Mouse (Mus musculus) lung, postnatal 4 days (tissue): Measurements from ENCODE around the gene Sgsm1.
A peak's percentile ranks its signal among the peaks of the same experiment; 100 is the strongest.

Source experiments
- DNase-seq, 2 experiments: peaks; one replicate each; pipeline ENCODE4 v3.0.0; 2021

Sgsm1 gene

DNA sequence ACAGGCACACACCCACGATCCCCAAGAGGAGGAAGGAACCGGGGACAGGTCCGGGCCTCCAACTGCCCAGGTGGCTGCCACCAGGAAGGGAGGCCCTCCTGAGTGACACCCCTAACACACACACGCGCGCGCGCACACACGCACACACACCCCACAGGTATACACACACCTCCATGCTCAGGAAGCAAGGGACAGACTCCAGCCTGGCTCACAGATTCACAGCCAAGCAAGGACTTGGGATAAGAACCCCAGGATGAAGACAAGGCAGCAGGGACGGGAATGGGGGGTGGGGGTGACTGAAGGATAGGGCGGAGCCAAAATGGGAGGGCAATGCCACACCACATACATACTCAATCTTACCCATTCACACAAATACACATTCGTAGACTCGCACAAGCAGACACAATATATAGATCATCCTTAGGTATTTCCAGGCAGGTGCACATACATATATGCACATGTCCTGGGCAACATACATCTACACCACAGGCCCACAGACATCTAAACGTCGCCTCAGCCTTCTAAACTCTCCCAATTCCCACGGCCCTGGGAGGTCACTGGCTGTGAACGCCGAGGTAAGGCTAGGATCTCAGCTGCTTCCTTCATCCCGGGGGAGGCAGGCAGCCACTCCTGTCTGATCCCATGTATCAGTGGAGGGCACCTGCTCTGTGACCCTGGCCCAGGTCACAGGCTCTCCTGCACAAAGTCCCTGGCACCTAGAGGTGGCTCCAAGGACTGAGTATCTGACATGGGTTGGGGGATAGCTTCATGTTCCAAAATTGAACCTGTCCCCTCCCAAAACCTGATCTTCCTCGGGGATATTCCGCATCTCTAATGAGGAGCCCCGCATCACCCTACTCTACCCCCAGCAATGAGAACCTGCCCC is 852 bp downstream of the Sgsm1 start:
- DNase-seq, result peak in 1 of 2 experiments; percentile 19

DNA sequence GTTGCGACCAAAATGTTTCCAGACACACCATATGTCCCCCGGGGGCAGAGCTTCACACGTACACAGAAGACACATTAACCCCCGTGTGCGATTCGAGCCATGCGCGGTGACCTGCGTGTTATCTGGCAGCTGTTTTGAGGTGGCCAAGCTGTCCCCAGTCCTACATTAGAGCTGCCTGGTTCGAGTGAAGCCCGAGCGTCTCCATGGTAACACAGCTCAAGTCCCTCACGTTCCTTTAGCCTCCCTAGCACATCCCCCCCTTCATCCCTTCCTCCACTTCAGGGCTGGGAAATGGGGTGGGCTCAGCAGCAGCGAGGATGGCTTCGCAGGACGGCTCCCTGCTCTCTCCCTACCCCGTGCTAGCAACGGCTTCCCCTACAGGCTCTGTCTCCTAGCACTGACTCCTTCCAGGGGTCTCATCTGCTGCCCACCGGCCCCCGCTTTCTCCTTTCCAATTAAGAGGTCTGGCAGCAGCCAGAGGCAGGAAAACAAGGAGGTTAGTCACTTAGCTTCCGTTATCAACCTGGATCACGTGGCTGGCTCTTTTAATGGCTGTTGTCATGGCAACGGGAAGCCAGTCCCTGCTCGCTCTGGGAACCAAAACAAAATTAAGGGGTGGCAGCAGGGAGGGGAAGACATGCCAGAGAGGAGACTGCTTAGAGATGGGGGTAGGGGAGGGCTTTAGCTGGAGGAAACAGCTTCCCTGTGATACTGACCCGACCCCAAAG is 3.7 kb downstream of the Sgsm1 start:
- peak in 1 of 2 experiments; percentile 24 for DNase-seq

DNA sequence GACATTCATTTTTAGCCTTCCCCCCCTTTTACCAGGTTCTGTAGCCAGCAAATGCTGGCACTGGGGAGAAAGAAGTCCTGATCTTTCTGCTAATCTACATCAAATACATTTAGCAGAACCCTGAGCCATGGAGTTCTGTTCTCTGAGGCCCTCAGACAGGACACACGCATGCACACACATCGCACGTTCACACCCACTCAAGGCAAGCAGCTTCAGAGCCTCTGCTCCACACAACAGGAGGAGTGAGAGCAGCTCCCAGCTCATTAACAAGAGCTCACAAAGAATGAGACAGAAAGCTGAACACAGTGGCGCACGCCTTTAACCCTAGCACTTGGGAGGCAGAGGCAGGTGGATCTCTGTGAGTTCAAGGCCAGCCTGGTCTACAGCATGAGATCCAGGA is 6.1 kb downstream of the Sgsm1 start:
- no peak for DNase-seq

DNA sequence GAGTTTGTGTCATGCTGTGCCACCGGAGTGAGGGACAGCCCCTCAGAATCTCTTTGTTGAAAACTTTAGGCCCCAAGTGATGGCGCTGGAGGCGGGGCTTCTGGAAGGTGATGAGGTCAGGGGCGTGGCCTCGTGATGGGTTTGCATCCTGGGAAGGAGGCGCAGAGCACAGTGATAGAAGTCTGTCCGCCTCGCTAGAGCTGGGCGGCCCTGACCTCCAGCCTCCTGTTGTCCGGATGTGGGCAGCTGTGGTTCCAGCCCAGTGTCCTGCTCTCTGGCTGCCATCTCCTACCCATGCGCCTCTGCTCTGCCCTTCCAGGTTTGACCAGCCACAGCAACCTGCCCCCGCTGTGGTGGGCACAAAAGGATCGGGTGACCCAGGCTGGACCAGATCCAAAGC is 8.7 kb downstream of the Sgsm1 start:
- no peak for DNase-seq

DNA sequence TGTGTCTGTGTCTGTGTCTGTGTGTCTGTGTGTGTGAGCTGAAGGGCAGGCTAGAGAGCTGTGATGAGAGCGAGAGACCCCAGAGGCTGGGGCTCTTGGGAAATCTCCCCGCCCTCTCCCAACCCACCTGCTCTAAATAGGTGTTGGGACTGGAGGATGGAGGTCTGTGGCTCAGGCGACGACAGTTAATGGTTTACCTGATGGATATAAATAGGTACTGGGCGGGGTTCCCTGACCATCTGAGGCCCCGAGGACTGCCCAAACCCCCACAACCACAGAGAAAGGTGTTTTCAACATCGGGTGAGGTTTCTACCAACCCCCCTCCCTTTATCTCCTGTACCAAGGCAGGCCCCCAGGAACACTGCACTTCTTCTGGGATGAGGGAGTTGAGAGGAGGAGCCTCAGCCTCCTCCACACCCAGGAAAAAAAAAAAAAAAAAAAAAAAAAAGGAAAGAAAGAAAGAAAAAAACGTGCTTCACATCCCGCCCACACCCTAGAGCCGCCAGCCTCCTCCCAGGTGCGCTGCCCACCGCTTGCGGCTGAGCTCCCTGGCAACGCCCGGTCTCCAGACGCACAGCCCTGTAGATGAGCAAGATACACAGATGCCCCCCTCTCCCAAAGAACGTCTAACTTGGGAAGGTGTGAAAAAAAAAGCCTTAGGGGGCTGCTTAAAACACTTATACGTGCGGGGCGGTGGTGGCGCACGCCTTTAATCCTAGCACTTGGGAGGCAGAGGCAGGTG is 10.3 kb downstream of the Sgsm1 start:
- DNase-seq, result no peak

DNA sequence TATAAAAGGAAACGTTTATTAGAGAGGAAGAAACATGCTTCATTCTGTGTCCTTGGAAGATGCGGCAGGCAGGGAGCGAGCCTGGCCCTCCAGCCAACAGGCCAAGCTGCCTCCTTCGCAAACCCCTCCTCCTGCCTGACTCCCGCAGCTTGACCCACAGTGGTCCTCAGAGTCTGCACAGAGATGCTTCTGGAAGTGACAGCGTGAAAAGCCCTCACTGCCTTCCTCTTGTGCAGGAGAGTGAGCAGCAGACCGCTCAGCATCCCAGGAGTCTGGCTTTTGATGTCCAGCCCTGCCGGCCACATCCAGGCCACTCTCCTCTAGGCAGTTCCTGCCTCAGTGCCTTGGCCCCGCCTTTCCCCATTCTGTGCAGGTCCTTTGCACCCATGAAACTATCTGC is 11.2 kb downstream of the Sgsm1 start:
- no peak for DNase-seq

DNA sequence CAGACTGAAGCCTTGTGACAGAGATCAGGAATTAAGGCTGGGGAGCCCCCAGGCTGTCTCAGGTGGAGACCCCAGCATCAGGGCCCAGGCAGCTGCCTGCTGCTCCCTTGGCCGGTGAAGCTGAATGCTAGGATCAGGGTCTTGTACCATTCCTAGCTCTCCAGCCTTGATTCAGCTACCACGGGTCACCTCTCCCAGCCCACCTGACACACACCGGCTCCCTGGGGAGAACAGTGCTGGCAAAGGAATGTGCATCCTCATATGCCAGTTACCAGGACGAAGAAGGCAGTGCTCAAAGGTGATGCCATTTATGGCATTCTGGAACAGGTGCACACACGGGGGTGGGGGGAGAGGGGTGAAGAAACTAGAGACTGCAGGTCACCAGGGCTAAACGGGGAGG is 11.8 kb downstream of the Sgsm1 start:
- DNase-seq, result no peak

DNA sequence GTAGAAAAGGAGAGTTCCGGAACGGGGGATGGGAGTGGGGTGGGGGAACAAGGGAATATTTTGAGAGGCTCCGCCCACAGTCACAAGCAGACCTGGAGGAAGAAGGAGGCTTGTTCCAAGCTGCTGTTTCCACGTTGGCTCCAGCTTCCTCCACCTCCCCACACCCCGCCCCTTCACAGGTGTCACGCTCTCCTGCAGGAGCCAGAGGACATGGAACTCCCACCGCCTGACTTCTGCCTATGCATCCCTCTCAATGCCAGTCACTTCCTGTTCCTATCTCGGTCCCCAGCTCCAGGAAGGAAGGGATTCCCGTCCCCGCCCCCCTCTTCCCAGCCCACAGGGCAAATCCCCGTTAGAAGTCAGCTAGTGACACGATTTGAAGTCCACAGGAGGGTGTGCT is 12.5 kb downstream of the Sgsm1 start:
- peak in 1 of 2 experiments; percentile 44 for DNase-seq

DNA sequence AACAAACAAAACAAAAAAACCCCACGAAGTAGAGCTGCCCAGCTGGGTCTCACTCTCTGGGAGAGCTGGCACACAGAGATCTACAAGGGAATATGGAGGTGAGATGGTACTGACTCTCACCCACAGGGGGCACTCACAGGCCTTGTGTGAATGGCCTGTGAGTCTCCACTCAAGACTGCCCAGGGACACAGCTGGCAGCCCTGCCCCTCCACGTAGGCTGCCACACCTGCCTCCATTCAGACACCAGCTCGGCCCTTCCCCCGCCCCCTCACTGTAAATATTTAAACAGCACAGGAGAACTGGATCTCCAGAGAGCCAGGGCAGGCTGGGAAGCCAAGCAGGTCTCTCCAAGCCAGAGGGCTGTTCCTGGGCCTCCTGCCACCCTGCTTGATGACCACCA is 14.8 kb downstream of the Sgsm1 start:
- peak; percentile 78 to 89 for DNase-seq

DNA sequence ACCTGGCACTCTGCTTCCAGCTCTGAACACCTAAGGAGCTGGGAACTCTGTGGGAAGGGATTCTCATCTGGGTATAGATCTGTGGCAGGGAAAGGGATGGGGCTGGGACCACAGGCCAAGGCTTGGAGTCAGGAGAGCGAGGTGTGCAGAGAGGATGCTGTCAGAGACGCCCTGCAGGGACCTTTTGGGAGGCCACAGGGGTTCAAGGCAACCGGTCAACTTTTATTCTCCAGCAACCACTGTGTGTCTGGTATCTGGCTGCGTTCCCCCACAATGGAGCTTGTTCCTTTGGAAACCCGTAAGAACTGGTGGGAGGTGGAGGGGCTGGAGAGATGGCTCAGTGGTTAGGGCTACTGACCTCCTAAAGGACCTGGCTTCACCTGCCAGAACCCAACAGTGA is 16.0 kb downstream of the Sgsm1 start:
- DNase-seq, result no peak

DNA sequence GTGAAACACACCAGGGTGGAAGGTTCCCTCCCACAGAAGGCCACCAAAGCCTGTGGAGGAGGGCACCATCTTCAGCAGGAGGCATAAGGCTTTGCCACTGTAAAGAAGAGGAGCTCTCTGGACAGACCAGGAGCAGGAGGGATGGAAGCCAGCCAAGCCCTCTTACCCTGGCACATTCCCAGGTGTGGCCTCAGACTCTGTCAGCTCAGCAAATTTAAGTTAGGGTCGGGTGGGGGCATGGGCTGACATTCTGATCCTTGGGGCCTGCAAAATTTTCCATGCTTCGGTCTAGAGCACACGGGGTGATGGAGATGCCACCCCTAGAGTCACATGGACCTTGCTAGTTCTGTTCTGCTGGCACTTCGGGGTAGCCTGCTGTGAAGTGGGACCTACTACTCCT is 17.1 kb downstream of the Sgsm1 start:
- DNase-seq, result no peak

DNA sequence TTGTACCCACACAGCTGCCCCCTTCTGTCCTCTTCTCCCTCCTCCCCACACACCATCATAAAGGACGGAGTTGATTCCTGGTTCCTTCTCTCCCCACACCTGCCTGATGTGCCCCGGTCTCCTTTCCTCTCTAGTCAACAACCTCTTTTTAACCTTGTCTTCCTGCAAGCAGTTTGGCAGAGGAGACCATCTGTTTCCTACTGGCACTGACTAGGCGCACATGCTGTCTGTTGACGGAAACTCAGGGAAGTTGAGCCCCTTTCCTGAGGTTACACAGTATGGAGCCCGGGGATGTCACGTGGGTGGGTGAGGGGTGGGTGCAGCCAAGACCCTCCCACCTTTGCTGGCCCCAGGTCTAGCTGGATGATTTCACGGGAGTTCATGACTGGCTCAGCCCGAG is 17.8 kb downstream of the Sgsm1 start:
- no peak for DNase-seq

DNA sequence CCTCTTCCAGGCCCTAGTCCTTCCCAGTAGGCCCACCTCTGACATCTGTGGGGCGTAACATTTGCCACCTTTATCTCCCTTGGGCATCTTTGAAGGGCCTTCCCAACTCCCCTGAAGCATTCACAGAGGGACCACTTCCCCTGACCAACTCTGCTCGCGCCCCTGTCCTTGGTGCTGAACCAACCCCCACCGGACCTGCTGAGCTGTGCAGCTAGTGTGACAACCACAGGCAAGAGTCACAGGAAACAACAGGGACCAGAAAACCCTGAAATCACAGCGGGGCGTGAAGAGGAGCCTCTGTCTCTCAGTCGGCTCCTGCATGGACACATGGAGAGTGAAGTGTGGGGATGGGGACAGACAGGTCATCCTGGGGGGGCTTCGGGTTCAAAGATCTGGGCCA is 18.4 kb downstream of the Sgsm1 start:
- DNase-seq, result peak in 1 of 2 experiments; percentile 37

DNA sequence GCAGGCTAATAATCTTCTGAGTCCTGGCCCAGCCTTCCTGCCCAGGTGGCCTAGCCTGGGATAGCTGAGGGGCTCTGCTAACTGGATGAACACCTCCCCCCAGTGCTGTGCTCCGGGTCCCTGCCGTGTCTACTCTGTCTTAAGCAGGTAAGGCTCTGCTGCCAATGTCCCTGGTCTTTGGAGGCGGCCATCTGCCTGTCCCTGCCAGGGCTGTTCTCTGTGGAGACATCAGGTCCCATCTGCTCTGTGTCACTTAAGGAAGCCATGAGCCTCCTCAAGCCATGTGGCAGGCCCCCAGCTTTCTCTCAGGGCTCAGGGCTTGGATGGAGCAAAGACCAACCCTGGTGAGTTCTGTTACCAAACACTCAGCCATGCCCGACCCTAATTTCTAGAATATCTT is 19.5 kb downstream of the Sgsm1 start:
- DNase-seq, result no peak

DNA sequence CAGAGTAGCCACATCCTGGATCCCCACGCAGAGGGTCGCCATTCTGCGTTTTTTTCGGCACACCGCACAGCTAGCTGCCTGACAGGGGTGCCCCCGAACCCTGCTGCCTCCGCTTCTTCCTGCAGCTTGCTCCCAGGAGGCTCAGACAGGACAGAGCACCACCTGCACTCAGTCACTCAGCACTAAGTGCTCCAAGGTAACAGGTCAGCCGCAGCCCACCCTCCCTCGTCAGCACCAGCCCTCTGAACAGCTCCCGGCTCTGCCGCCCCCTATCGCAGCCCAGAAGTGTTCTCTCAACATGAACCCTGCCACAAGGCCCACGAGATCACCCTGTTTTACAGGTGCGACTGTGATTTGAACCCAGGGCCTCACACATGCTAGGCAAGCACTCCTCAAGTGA is 20.4 kb downstream of the Sgsm1 start:
- DNase-seq, result no peak

DNA sequence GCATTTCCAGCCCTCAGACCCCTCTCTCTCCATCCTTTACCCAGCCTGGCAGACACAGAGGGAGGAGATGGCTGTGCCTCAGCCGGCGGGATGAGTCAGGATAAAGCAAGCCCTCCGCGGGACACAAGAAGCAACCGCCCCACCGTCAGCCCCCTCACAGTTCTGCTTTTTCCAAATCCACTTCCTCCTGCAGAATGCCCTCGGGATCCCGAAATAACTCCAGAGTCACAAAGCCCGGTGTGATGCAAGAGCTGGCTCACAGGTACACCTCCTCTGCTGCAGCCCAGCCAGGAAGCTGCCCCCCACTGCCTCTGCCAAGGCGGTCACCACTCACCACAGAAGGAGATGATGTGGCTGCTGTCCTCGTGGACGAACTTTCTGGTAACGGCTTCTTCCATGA is 22.1 kb downstream of the Sgsm1 start:
- DNase-seq, result no peak

DNA sequence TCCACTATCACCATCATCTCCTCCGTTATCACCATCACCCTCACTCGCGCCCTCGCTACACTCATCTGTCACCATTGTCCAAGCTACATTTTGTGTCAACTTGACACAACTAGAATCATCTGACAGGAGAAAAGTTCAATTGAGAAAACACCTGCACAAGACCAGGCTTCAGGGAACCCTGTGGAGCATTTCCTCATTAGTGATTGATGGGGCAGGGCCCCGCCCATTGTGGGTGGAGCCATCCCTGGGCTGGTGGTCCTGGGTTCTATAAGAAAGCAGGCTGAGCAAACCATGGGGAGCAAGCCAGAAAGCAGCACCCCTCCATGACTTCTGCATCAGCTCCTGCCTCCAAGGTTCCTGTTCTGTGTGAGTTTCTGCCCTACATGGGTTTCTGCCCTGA is 22.8 kb downstream of the Sgsm1 start:
- no peak for DNase-seq

DNA sequence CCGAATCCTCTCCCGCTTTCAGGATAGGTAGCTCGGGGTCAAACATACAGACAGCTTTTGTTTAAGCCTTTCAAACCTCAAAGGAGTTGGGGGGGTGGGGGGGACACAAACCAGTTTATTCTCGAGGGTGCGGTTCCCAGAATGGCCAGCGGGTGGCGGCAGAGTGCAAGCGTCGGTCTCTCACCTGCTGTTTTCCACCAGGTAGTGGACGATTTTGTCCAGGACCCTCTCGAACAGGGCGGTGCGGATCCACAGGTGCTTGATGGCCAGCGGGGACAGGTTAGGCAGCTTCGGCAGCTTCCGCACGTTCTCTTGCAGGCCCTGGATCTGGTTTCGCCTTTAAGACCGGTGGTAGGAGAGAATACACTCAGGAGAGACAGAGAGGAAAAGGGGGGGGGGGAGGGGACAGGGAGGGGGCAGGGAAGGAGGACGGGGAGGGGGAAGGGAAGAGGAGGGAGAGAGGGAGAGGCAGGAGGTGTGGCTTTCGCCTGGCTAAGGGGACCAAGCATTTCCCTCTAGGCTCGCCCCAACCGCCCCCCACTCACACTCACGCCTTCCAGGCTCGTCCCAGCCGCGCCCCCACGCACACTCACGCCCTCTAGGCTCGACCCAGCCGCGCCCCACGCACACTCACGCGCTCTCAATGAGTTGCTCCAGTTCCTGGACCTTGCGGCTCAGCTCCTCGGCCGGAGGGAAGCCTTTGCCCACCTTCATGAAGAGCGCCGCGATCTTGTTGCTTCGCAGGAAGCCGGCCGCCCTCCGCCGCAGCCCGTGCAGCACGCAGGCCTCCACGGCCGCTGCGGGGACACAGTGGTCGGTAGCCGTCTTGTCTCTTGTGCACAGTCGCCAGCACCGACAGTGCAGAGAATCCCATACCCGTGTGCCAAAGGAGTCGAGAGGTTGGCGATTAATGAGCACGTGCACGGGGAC is 23.7 kb downstream of the Sgsm1 start:
- peak; percentile 56 to 74 for DNase-seq

DNA sequence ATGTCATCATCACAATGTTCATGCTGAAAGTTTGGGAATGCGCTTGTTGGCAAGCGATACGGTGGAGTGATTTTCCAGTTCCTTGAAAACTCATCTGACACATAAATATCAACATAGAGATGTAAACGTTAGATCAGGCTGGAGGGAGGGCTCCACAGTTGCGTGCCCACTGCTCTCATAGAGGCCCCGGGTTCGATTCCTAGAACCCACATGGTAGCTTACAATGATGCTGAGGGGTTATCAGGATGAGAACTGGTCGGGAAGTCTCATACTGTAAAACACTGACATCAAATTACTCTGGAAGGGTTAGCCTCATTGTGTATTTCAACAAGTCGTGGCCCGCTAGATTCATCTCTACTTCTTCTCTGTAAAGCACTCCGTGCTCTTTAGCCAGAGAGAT is 24.5 kb downstream of the Sgsm1 start:
- no peak for DNase-seq

DNA sequence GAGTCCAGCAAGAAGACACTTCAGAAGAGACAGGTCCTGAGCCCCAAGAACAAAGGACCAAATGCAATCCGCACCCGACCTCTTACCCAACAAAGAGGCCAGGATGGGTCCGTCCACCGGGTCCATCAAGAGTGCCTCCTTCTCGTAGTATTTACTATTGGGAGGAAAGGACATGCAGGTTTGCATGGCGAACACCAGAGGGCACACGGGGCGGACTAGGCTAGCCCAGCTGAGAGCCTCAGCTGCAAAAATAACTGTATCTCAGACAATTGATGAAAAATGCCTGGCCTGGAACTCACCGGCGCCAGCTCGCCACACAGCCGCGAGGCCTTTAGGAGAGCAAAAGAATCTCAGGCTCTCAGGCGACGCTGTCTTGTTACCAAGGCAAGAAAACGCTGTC is 25.0 kb downstream of the Sgsm1 start:
- no peak for DNase-seq

DNA sequence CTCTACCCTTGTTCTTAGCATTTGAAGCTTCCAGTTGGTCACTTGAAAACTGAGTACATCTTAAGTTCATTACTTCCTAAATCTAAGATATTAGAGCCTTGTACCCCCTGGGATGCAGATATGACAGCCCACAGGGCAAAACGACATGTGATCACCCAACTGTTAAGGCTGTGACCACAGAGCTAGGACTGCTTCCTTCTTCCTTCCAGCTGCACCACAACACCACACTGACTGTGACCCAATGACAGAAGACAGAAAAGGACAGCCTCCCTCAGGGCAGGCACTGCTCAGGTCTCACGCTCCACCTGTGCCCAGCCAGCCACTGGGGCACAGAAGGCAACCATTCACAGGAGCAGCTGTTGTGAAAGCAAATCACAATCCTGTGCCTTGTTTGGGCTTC is 26.9 kb downstream of the Sgsm1 start:
- no peak for DNase-seq

DNA sequence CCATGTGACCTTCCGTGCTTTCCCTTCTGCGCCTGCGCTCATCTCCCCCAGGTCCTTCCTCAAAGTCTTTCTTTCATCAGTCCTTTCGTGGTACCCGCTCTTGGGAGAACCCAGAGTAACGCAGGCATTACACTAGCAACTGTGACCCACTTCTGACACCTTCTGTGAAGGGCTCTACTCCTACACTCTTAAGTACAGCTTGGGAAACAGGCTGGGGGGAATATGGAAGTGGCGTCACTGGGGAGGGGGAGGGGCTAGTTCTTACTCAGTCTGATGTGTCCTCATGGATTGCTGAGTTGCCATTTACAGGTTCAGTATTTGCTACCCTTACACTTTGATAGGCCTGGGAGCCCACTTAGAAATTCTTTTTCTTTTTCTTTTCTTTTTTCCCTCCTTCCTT is 29.0 kb downstream of the Sgsm1 start:
- DNase-seq, result no peak
